Mouse (Mus musculus) hindbrain, embryonic 11.5 days (tissue): ENCODE measurements around the gene Smyd2. TPM values are rescaled to one million over a fixed set of nuclear protein-coding genes. Genes with fewer than 3 reads are reported as not detected.

ENCODE experiments used
- ATAC-seq: fragments of 200-750 bp; cut with Nextera tagmentation; 2 replicates; pipeline ENCODE4 v1.8.0; 2017; ENCODE audit warnings: mild to moderate bottlenecking, moderate TSS enrichment, moderate library complexity; ENCODE audit not compliant: low FRiP score
- DNase-seq: peaks from one replicate; pipeline ENCODE4 v3.0.0-alpha.2; 2015; ENCODE audit warnings: low spot score
- H3K27ac ChIP-seq: fragments of 300-500 bp; sonication (generic); 2 replicates; pipeline ENCODE4 v1.5.1; 2014; ENCODE audit warnings: mild to moderate bottlenecking, low read depth, low read length
- H3K27me3 ChIP-seq: fragments of 300-500 bp; sonication (generic); 2 replicates; pipeline ENCODE4 v1.6.1; 2014; ENCODE audit warnings: mild to moderate bottlenecking, low read length, moderate library complexity, mixed read lengths; ENCODE audit not compliant: control insufficient read depth, insufficient read depth
- H3K36me3 ChIP-seq: fragments of 300-500 bp; sonication (generic); 2 replicates; pipeline ENCODE4 v1.6.1; 2014; ENCODE audit warnings: mild to moderate bottlenecking, low read length, moderate library complexity, mixed read lengths; ENCODE audit not compliant: control insufficient read depth, insufficient read depth
- H3K4me1 ChIP-seq: fragments of 300-500 bp; sonication (generic); replicated peaks from 2 replicates; pipeline ENCODE4 v1.6.1; 2014; ENCODE audit warnings: low read length, mixed read lengths; ENCODE audit not compliant: control insufficient read depth, insufficient read depth
- H3K4me2 ChIP-seq: fragments of 300-500 bp; sonication (generic); replicated peaks from 2 replicates; pipeline ENCODE4 v1.6.1; 2014; ENCODE audit warnings: mild to moderate bottlenecking, low read depth, low read length
- H3K4me3 ChIP-seq: fragments of 300-500 bp; sonication (generic); 2 replicates; pipeline ENCODE4 v1.5.1; 2014; ENCODE audit warnings: low read depth, low read length
- H3K9ac ChIP-seq: fragments of 300-500 bp; sonication (generic); 2 replicates; pipeline ENCODE4 v1.6.1; 2014; ENCODE audit warnings: low read depth, low read length
- H3K9me3 ChIP-seq: fragments of 300-500 bp; sonication (generic); 2 replicates; pipeline ENCODE4 v1.6.1; 2016; ENCODE audit warnings: low read length; ENCODE audit not compliant: control insufficient read depth
- WGBS: fragments of 180-500 bp; shearing (Covaris S2); extraction: QIAGEN DNeasy Blood & Tissue Kit; methylation state at CpG from one replicate; pipeline ENCODE4 v1.1.7; 2014; 5-methylcytosine and 5-hydroxymethylcytosine counted together
- polyA plus RNA-seq: library from polyadenylated mRNA; unstranded; fragments of >200 nt; fragmentation: Nextera tagmentation; extraction: Ambion mirVana; gene quantifications from 2 replicates; pipeline ENCODE4 v1.2.1, GENCODE M21; 2014

The Smyd2 gene
- polyA plus RNA-seq: 52.5 and 54.7 TPM in 2 replicates

- H3K27me3 ChIP-seq: no peaks in the 10 kb centered on the region
- peak within 1 kb of the TSS; percentile 98 for H3K4me2 ChIP-seq
- peak within 1 kb of the TSS; percentile 82 for H3K4me3 ChIP-seq
- peak within 1 kb of the TSS; percentile 33; the same call in 1 of the 2 replicates for H3K27ac ChIP-seq
- DNase-seq (peak; percentile 84), ATAC-seq (peak; percentile 86)
- peak within 1 kb of the TSS; percentile 66 for H3K9ac ChIP-seq
- WGBS: under 1% methylated on average over 62 of the region's 90 CpGs
- H3K4me1 ChIP-seq: peaks cover 7% of the 10 kb centered on the region; the same call in 1 of the 2 replicates
- H3K9me3 ChIP-seq: no peaks in the 10 kb centered on the region
- no peaks in the 10 kb centered on the region for H3K36me3 ChIP-seq
These were observed at the start of gene Smyd2 for GRCm38 (mm10) chr1:189921818-189922592. Smyd2 (minus strand) TSS chr1:189922363.

DNA sequence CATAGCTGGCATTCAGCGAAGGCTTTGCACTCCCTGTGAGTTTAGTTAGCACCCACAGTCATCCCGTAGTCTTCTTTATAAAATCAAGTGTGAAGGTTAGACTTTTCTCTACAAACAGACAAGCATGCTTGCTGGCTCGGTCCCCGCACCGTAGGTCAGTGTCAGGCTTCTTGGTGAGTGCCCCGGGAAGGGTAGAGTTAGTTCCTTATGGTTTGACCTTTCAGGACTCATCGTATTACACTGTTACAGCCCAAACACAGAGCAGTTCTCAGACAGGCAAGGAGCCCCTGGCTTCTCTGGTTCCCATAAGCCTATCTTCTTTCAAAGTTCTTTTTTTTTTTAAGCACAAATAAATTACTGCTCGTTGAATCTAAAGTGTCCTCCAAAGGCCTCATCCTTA, 48.2 kb upstream of the Smyd2 start:
- Histone ChIP-seq H3K4me1 (no peaks in the 10 kb centered on the region), H3K4me2 (no peak overlapping the region), H3K27ac (no peak overlapping the region), H3K4me3 (no peak overlapping the region), H3K36me3 (no peaks in the 10 kb centered on the region), H3K27me3 (no peaks in the 10 kb centered on the region), H3K9ac (no peak overlapping the region), H3K9me3 (no peaks in the 10 kb centered on the region)
- ATAC-seq (no peak), DNase-seq (no peak)
- WGBS: 87% methylated on average over 8 of the region's 8 CpGs

DNA sequence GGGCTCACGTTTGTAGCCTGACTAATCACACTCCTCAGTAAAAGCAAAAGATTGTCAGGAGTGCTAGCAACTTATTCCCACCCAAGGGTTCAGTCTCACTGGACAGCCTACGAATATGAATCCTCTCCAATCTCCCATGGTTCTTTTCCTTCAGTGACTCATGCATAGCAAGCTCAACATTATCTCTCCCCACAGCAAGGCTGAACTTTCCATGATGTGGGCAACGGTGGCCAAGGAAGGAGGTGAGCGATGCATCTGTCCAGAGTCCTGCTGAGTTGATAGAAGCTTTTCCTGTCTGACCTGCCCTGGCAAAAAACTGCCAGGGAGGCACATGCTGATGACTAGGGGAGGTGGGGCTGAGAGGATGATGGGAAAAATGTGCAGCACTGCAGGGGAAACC, 45.9 kb upstream of the Smyd2 start:
- no peaks in the 10 kb centered on the region for H3K4me1 ChIP-seq
- DNase-seq: no peak
- no peak for ATAC-seq
- H3K9me3 ChIP-seq: no peaks in the 10 kb centered on the region
- H3K27me3 ChIP-seq: no peaks in the 10 kb centered on the region
- no peak overlapping the region for H3K4me2 ChIP-seq
- 83% methylated on average over 4 of the region's 4 CpGs for WGBS
- no peaks in the 10 kb centered on the region for H3K36me3 ChIP-seq
- H3K9ac ChIP-seq: no peak overlapping the region
- H3K4me3 ChIP-seq: no peak overlapping the region
- no peak overlapping the region for H3K27ac ChIP-seq

DNA sequence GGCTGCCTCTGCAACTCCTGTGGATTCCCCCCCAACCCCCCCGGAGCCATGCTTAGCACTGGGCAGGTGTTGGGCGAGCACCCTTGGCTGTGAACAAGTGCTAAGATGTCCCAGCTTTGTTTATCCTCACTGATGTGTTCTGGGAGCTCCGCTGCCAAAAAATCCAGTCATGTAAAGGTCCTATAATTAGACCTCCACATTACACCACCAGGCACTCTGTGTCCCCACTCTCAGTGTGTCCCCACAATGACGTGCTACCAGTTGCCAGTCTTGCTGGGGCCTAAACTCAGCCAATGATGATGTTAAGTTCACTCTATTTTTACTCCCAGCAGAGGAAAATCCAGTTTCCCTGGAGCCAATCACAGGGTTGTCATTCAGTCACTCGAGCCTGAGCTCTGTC, 38.3 kb upstream of the Smyd2 start:
- Histone ChIP-seq H3K4me1 (no peaks in the 10 kb centered on the region), H3K27me3 (no peaks in the 10 kb centered on the region), H3K27ac (no peak overlapping the region), H3K36me3 (no peaks in the 10 kb centered on the region), H3K4me2 (no peak overlapping the region), H3K9ac (no peak overlapping the region), H3K9me3 (no peaks in the 10 kb centered on the region), H3K4me3 (no peak overlapping the region)
- WGBS: 80% methylated on average over 5 of the region's 5 CpGs
- no peak for ATAC-seq
- no peak for DNase-seq

- DNase-seq (no peak), ATAC-seq (no peak)
- Histone ChIP-seq H3K27ac (no peak overlapping the region), H3K36me3 (no peaks in the 10 kb centered on the region), H3K4me2 (no peak overlapping the region), H3K4me1 (no peaks in the 10 kb centered on the region), H3K27me3 (no peaks in the 10 kb centered on the region), H3K9ac (no peak overlapping the region), H3K9me3 (no peaks in the 10 kb centered on the region), H3K4me3 (no peak overlapping the region)
- WGBS: 83% methylated on average over 8 of the region's 8 CpGs
These were observed 37.6 kb upstream of the Smyd2 start for GRCm38 (mm10) chr1:189959802-189960201.

DNA sequence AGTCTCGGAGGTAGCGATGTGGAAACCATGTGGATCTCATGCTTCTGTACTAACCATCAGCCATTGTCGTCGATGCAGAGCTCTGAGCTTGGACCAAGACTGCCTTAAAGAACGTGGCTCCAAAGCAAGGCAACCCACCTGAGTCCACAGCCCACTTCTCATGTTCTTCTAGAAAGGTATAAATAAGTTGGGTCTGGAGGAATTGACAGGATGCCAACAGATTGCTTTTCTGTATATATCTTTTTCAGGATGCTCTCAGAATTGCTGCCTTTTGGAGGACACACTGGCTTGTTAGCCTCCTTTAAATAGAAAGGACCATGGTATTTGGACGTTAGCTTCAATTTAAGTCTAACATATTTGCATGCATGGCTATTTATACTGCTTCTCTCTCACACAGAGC, 29.7 kb upstream of the Smyd2 start:
- H3K27ac ChIP-seq: no peak overlapping the region
- H3K36me3 ChIP-seq: no peaks in the 10 kb centered on the region
- H3K9ac ChIP-seq: no peak overlapping the region
- no peaks in the 10 kb centered on the region for H3K9me3 ChIP-seq
- H3K4me2 ChIP-seq: no peak overlapping the region
- WGBS: 81% methylated on average over 6 of the region's 6 CpGs
- ATAC-seq: no peak
- no peak for DNase-seq
- H3K27me3 ChIP-seq: no peaks in the 10 kb centered on the region
- no peak overlapping the region for H3K4me3 ChIP-seq
- H3K4me1 ChIP-seq: no peaks in the 10 kb centered on the region

DNA sequence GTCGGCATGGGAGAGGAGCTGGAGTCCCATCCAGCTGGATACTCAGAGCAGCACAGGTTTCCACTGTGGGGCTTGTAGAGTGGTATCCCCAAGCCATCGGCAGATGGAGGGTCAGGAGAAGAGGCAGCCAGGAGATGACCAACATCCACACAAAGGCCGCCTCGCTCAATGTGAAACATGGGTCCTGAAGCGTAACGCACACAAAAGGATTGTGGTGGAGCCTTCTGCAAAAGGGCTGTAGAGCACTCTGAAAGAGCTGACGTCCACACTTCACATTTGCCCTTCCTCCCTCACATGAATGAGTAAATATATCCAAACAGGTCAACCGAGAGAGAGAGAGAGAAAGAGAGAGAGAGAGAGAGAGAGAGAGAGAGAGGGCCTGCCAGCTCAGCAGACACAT, 25.2 kb upstream of the Smyd2 start:
- no peak for DNase-seq
- no peak for ATAC-seq
- Histone ChIP-seq H3K27ac (no peak overlapping the region), H3K9ac (no peak overlapping the region), H3K27me3 (no peaks in the 10 kb centered on the region), H3K4me2 (no peak overlapping the region), H3K9me3 (no peaks in the 10 kb centered on the region), H3K36me3 (no peaks in the 10 kb centered on the region), H3K4me3 (no peak overlapping the region), H3K4me1 (no peaks in the 10 kb centered on the region)
- 55% methylated on average over 8 of the region's 8 CpGs for WGBS

- ATAC-seq (no peak), DNase-seq (no peak)
- no peak overlapping the region for H3K4me3 ChIP-seq
- WGBS: 86% methylated on average over 8 of the region's 8 CpGs
- H3K27ac ChIP-seq: no peak overlapping the region
- H3K4me2 ChIP-seq: no peak overlapping the region
- no peaks in the 10 kb centered on the region for H3K36me3 ChIP-seq
- no peak overlapping the region for H3K9ac ChIP-seq
- H3K27me3 ChIP-seq: no peaks in the 10 kb centered on the region
- no peaks in the 10 kb centered on the region for H3K9me3 ChIP-seq
- H3K4me1 ChIP-seq: no peaks in the 10 kb centered on the region
These were observed 24.0 kb upstream of the Smyd2 start for GRCm38 (mm10) chr1:189946126-189946525.

- H3K27ac ChIP-seq: no peak overlapping the region
- ATAC-seq: no peak
- no peaks in the 10 kb centered on the region for H3K27me3 ChIP-seq
- H3K4me3 ChIP-seq: no peak overlapping the region
- no peaks in the 10 kb centered on the region for H3K36me3 ChIP-seq
- DNase-seq: no peak
- H3K4me2 ChIP-seq: no peak overlapping the region
- no peaks in the 10 kb centered on the region for H3K4me1 ChIP-seq
- H3K9ac ChIP-seq: no peak overlapping the region
- 89% methylated on average over 5 of the region's 5 CpGs for WGBS
- H3K9me3 ChIP-seq: no peaks in the 10 kb centered on the region
These were observed 19.6 kb upstream of the Smyd2 start for GRCm38 (mm10) chr1:189941786-189942185.
